Comparison of ENCODE assay signal across 8 mouse cellular contexts in genomic region chr9:21615617-21616231, GRCm38 (mm10). TPM values are rescaled to one million over a fixed set of nuclear protein-coding genes. Genes with fewer than 3 reads are reported as not detected.
DNase-seq lines count a peak whose midpoint lies in the region; ATAC-seq lines count a peak whose summit lies in the region.

Gene Smarca4, plus strand, starts transcription at chr9:21616169.

- no peaks in the 10 kb centered on the region for H3K36me3 ChIP-seq in forebrain, embryonic 14.5 days (ENCODE audit: control insufficient read depth, insufficient read depth, low read length)
- no peaks in the 10 kb centered on the region; the same call in 1 of the 2 replicates for H3K36me3 ChIP-seq in neural tube, embryonic 15.5 days

- peak within 1 kb of the TSS; percentile 98 for H3K27ac ChIP-seq in forebrain, embryonic 14.5 days (ENCODE audit: low read depth, low read length)
- peak within 1 kb of the TSS; percentile 98 for H3K27ac ChIP-seq in neural tube, embryonic 15.5 days (replicated peaks)

- ATAC-seq in forebrain, embryonic 14.5 days = peak; percentile 97
- peak; percentile 95 for ATAC-seq in neural tube, embryonic 15.5 days (ENCODE audit: low FRiP score)

- no peaks in the 10 kb centered on the region for H3K9me3 ChIP-seq in forebrain, embryonic 14.5 days (replicated peaks; ENCODE audit: control insufficient read depth, low read length)
- H3K9me3 ChIP-seq in neural tube, embryonic 15.5 days (replicated peaks) = no peaks in the 10 kb centered on the region

- under 1% methylated on average over 44 of the region's 45 CpGs for WGBS in forebrain, embryonic 14.5 days
- WGBS in neural tube, embryonic 15.5 days = 1% methylated on average over 40 of the region's 45 CpGs

- peak within 1 kb of the TSS; percentile 77 for H3K4me3 ChIP-seq in forebrain, embryonic 14.5 days (ENCODE audit: low read depth, low read length)
- peak within 1 kb of the TSS; percentile 78 for H3K4me3 ChIP-seq in neural tube, embryonic 15.5 days (replicated peaks)

- no peaks in the 10 kb centered on the region for H3K27me3 ChIP-seq in forebrain, embryonic 14.5 days (replicated peaks; ENCODE audit: control insufficient read depth, insufficient read depth, low read length)
- no peaks in the 10 kb centered on the region for H3K27me3 ChIP-seq in neural tube, embryonic 15.5 days (replicated peaks)

- peak within 1 kb of the TSS; percentile 97 for H3K9ac ChIP-seq in forebrain, embryonic 14.5 days (ENCODE audit: low read length)
- H3K9ac ChIP-seq in neural tube, embryonic 15.5 days (replicated peaks) = peak within 1 kb of the TSS; percentile 81

- DNase-seq in ES-CJ7 (ENCODE audit: low read depth, low spot score) = peak; percentile 99
- DNase-seq in cerebellum, adult 11 months = peak; percentile 100
- peak; percentile 99 for DNase-seq in forebrain, embryonic 14.5 days (ENCODE audit: low spot score)
- DNase-seq in heart, postnatal 14 days = peak; percentile 99 to 100
- DNase-seq in layer of hippocampus, adult 11-12 months (ENCODE audit: low spot score) = peak; percentile 100
- peak; percentile 99 for DNase-seq in lung, adult 18-20 months
- peak; percentile 100 for DNase-seq in testis, postnatal 14 days (ENCODE audit: low spot score)

- intact Hi-C loops in heart, postnatal 14 days (cut with DNase I) = loop anchor here (5.0 kb wide), 1 partner anchor 147 kb away; the partner anchor contains the start of gene Spc24

- H3K4me1 ChIP-seq in forebrain, embryonic 14.5 days (ENCODE audit: control insufficient read depth, insufficient read depth, low read length) = peaks cover 12% of the 10 kb centered on the region
- H3K4me1 ChIP-seq in neural tube, embryonic 15.5 days = peaks cover 39% of the 10 kb centered on the region

- peak within 1 kb of the TSS; percentile 74 for H3K4me2 ChIP-seq in forebrain, embryonic 14.5 days (ENCODE audit: low read length)
- H3K4me2 ChIP-seq in neural tube, embryonic 15.5 days = peak within 1 kb of the TSS; percentile 63

RNA-seq across cellular contexts. Expression of gene Smarca4, which starts in this region (rescaled TPM):
- 128 and 153 TPM in 2 replicates for polyA plus RNA-seq in forebrain, embryonic 14.5 days (2014; fragmentation: Nextera tagmentation; extraction: Ambion mirVana)
- total RNA-seq in heart, postnatal 14 days (2021) = 10 to 100 TPM; 46.5 to 51.6 TPM
- polyA plus RNA-seq in neural tube, embryonic 15.5 days (2015; fragmentation: Nextera tagmentation; extraction: Ambion mirVana) = 110 and 111 TPM in 2 replicates

Comparison
In these comparisons a context has a peak if more than half of its experiments do, and no peak if none do; other contexts are left out.
1. Peak in every context shown above with its lines: DNase-seq, ATAC-seq, H3K4me3 ChIP-seq and H3K27ac ChIP-seq.